Mouse (Mus musculus): Measurements from ENCODE around the gene Sdccag8.

The Sdccag8 gene

GRCm38 (mm10) chr1:176992517-176992916, 178.1 kb downstream of the Sdccag8 start:
- no peak for DNase-seq

GRCm38 (mm10) chr1:176993141-176994010, 178.9 kb downstream of the Sdccag8 start:
- DNase-seq, result no peak

GRCm38 (mm10) chr1:176994087-176994486, 179.6 kb downstream of the Sdccag8 start:
- DNase-seq, result no peak

- no peak for DNase-seq
Measured at GRCm38 (mm10) chr1:176994707-176995418, 180.4 kb downstream of the Sdccag8 start.

- no peak for DNase-seq
Measured at GRCm38 (mm10) chr1:176995419-176995775, 180.9 kb downstream of the Sdccag8 start.

- no peak for DNase-seq
Measured at GRCm38 (mm10) chr1:176996166-176996565, 181.7 kb downstream of the Sdccag8 start.

- peak; percentile 68 for DNase-seq
Measured at GRCm38 (mm10) chr1:176996630-176997201, 182.3 kb downstream of the Sdccag8 start.

GRCm38 (mm10) chr1:176997254-176997653, 182.8 kb downstream of the Sdccag8 start:
- DNase-seq, result no peak

- DNase-seq, result no peak
Measured at GRCm38 (mm10) chr1:176997711-176998689, 183.5 kb downstream of the Sdccag8 start.

GRCm38 (mm10) chr1:176999011-176999410, 184.6 kb downstream of the Sdccag8 start:
- no peak for DNase-seq

- no peak for DNase-seq
Measured at GRCm38 (mm10) chr1:177002951-177003350, 188.5 kb downstream of the Sdccag8 start.

- no peak for DNase-seq
Measured at GRCm38 (mm10) chr1:177004041-177004741, 189.7 kb downstream of the Sdccag8 start.

- DNase-seq, result no peak
Measured at GRCm38 (mm10) chr1:177007405-177007804, 192.9 kb downstream of the Sdccag8 start.

GRCm38 (mm10) chr1:177008777-177009176, 194.3 kb downstream of the Sdccag8 start:
- no peak for DNase-seq

- DNase-seq, result no peak
Measured at GRCm38 (mm10) chr1:177010041-177010440, 195.6 kb downstream of the Sdccag8 start.

- DNase-seq, result no peak
Measured at GRCm38 (mm10) chr1:177010607-177011302, 196.3 kb downstream of the Sdccag8 start.

GRCm38 (mm10) chr1:177011688-177012087, 197.2 kb downstream of the Sdccag8 start:
- DNase-seq, result no peak

- DNase-seq, result no peak
Measured at GRCm38 (mm10) chr1:177012774-177013173, 198.3 kb downstream of the Sdccag8 start.

GRCm38 (mm10) chr1:177013313-177013712, 198.9 kb downstream of the Sdccag8 start:
- no peak for DNase-seq

- DNase-seq, result no peak
Measured at GRCm38 (mm10) chr1:177013776-177014175, 199.3 kb downstream of the Sdccag8 start.

GRCm38 (mm10) chr1:177014346-177014745, 199.9 kb downstream of the Sdccag8 start:
- no peak for DNase-seq
